Mouse (Mus musculus) layer of hippocampus, postnatal 25 days (tissue): ENCODE data around the gene Pygo2. TPM values are rescaled to one million over a fixed set of nuclear protein-coding genes. Genes with fewer than 3 reads are reported as not detected.
"Not testable (repeated sequence)": the region's sequence is repeated elsewhere in the genome, so short reads cannot be mapped to it uniquely, and the experiment has no call there.

Experiments
- DNase-seq, 2 experiments: peaks; one replicate each; pipeline ENCODE4 v3.0.0; 2022; ENCODE audit warnings: mixed read lengths in 2 of 2, low spot score in 1 of 2; ENCODE audit errors: extremely low spot score in 1 of 2
- total RNA-seq, 2 experiments: library from RNA; stranded (reverse); gene quantifications; 2 replicates each; pipeline ENCODE4 v1.2.3; 2021

The Pygo2 gene
- total RNA-seq, 2 experiments from 2014 or later, result 55.4 to 59.7 TPM

DNA sequence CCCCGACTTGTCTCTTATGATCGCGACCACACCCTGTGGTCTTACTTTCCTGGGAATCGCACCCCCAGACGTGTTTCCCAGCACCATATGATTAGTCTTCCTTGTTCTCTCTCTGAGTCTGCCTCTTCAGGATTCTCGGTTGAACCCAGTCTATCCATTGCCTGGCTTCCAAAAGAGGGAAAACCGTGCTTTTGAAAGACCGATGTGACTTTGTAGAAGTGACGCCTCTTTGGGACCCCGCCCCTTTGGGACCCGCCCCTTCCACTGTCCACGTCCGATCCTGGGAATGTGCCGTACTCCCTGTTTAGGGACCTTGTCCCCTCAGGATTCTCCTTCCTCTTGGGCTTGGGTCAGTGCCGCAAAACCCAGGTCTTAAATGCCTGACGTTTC is 11.2 kb upstream of the Pygo2 start:
- DNase-seq, result no peak

DNA sequence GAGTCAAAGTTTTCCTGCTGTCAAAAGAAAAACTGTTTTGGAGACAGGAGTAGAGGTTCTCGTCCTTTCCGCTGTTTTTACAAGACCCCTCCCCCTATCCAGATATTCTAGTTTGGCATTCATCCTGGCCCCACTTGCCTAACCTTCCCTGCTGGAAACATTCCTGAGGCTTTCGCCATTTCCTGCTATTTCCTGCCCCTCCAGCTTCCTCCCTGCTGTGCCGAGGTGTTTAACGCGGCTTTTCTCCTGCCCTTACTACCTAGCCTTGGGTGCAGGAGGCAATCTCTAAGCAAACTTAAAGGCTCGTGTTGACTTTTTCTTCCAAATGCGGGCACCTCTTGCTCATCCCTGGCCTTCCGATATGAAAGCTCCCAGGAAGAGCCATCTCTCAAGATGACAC is 10.4 kb upstream of the Pygo2 start:
- DNase-seq, result no peak

DNA sequence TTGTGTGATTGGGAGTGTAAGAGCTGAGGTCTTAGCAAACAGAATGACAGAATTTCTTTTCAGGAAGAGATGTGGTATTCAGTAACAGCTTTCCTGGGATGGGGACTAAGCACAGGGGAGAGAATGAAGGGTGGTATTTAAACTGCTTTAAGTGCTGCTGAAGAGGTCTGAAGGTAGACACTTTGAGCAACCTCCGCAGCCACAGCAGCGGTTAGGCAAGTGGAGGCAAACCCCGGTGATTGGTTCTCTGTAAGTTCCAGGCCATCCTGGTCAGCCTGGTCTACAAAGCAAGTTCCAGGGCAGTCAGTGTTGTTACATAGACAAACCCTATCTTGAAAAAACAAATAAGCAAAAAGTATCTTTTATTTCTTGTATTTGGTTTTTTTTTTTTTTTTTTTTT is 10.0 kb upstream of the Pygo2 start:
- no peak for DNase-seq

DNA sequence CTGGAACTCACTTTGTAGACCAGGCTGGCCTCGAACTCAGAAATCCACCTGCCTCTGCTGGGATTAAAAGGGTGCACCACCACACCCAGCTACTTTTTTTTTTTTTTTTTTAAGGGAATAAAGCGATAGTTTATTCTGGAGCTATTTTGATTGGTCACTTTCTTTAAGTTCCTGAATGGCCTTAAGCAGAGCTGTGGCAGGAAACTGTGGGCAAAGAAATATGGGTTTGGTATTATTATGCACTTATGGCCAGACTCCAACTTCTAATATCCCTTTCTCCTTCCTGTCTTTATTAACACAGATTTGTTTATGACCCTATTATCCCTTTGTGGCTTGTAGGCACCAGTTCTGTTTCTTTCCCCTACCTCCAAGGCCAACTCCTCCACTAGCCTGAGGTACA is 9.6 kb upstream of the Pygo2 start:
- DNase-seq, result no peak

DNA sequence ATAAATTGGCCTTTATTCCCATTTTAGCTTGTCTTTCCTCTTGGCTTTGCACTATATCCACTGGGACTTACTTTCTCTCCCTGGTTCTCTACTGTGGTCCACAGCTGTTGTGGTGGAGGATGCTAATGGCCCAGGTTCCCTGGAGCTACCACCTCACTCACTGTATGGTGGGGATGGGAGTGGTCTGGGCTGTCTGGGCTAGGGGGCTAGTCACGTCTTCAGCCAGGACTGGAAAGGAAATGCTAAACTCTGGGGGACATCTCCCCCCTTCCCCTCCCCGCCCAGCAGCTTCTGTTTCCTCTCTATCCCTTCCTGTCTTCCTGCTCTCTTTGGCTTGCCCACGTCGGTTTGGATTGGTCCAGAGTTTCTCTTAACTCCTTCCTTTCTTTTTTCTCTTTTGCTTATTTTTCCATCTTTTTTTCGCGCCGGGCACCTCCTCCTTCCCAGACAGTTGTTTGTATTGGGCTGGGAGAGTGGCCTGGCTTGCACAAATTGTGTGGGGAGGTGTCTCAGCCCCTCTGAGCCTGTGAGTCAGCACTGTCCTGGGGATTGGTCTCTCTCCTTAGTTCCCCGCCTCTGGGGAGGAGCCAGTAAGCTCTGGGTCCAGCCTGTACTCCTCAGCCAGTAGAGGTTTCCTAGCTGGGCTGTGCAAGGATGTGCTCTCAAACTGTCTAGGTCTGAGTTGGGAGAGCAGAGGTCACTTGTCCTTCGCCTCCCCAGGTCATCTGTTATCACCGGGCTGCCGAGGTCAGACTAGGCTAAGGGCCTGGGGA is 8.8 kb upstream of the Pygo2 start:
- peak; percentile 38 to 46 for DNase-seq

DNA sequence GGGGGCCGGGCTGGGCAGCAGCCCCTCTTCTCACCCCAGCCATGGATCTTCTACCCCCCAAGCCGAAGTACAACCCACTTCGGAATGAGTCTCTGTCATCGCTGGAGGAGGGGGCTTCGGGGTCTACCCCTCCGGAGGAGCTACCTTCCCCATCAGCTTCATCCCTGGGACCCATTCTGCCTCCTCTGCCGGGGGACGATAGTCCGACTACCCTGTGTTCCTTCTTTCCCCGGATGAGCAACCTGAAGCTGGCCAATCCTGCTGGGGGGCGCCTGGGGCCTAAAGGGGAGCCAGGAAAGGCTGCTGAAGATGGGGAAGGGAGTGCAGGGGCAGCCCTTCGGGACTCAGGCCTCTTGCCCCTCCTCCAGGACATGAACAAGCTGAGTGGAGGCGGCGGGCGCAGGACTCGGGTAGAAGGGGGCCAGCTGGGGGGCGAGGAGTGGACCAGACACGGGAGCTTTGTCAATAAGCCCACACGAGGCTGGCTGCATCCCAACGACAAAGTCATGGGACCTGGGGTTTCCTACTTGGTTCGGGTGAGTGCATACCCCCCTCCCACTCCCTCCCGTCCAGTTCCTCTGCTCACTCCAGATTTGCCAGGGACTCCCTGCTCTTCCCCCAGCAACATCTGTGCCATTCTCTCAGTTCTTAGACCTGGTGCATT is 8.1 kb upstream of the Pygo2 start:
- DNase-seq, result no peak

DNA sequence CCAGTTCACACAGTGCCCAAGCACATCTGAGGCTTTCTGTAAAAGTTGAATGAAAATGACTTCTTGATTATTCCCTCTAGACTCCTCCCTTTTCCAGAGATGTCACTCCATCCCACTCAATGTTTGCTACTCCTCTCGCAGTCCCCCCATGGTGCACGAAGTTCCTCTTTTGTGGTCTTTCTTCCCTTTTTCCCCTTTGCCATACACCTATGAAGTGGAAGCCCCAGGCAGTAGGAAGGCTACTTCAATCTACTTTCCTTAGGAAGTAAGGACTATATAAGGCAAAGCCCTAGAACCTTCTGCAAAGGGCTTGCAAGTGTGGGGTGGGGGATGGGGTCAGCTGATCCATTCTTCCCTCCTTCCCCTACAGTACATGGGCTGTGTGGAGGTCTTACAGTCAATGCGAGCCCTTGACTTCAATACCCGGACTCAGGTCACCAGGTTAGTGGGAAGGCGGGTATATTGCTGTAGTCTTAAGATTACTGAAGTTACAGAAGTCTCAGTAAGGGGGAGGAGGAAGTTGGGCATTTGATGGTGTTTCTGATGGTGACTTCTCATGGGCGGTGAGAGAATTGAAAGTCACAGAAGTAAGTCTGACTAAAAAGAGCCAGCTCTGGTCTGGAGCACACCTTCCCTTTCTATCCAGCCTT is 7.3 kb upstream of the Pygo2 start:
- no peak for DNase-seq

DNA sequence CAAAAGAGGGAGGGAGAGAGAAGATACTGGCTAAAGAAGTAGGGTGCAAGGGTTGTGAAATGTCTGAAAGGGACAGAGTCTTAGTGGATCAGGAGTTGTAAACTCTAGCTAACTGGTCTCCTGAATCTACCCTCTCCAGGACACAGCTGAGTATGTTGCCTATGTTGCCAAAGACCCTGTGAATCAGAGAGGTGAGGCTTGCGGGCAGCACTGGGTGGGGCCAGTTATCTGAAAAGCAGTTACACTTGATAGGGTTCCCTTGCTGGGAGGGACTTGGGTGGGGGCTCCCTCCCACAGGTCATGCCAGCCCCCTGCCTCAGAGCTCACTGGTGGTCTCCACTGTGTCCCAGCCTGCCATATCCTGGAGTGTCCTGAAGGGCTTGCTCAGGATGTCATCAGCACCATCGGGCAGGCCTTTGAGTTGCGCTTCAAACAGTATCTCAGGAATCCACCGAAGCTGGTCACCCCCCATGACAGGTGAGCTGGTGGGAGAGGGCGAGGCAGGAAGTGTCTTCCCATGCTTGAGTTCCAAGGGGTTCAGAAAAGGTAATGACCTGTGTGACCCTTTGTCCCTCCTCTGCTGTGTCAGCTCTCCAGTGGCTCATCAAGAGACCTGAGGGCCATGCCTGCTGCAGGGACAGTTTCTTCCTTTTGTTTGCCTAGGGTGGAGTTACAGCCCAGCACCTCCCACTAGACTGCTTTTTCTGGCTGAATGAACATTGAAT is 5.4 kb upstream of the Pygo2 start:
- DNase-seq, result no peak

DNA sequence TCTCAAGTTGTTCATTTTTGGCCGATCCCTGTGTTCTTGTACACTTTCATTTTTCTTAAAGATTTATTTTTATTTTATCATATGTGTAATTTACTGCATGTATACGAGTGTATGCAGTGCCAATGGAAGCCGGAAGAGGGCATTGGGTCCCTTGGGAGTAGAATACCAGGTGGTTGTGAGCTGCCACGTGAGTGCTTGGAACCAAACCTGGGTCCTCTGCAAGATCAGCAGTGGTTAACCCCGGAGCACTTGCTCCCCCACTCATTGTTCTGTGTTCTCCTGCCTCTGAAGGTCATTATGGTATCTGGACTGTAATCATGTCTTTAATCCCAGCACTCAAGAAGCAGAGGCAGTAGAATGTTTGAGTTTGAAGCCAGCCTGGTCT is 4.9 kb upstream of the Pygo2 start:
- DNase-seq, result no peak

DNA sequence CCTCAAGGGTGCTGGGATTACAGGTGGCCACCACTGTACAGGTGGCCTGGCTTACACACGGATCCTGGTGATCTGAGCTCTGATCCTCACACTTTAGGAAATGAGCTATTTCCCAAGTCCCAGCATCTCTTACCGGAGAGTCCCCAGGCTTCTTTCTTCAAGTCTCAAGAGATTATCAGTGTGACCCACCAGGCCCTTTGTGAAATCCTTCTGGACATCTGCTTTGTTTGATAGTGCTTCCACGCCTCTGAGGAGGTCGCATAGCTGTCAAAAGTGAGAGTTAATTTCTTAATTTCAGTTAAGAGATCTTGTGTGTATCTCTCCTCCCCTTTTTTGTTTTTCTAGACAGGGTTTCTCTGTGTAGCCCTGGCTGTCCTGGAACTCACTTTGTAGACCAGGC is 4.1 kb upstream of the Pygo2 start:
- no peak for DNase-seq

DNA sequence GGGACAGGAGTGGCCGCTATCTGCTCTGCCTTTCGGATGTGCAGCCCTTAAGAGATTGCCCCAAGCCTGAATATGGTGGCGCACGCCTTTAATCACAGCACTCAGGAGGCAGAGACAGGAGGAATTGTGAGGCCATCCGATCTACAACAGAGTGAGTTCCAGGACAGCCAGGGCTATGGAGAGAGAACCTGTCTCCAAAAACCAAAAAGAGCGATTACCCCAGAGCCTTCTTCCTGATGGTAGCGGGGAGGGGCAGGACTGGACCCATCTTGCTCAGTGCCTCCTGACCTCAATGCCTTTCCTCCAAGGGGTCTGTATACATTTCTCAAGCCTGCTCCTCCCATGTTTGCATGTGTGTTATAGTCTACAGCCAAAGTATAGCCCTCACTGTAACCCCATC is 993 bp upstream of the Pygo2 start:
- not testable (repeated sequence) for DNase-seq

DNA sequence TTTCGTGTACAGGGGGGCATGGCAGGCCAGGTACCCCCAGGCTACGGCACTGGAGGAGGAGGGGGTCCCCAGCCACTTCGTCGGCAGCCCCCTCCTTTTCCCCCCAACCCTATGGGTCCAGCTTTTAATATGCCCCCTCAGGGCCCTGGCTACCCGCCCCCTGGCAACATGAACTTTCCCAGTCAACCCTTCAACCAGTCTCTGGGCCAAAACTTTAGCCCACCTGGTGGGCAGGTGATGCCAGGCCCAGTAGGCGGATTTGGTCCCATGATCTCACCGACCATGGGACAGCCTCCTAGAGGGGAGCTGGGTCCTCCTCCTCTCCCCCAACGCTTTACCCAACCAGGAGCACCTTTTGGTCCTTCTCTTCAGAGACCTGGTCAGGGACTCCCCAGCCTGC is 2.6 kb downstream of the Pygo2 start:
- no peak for DNase-seq

DNA sequence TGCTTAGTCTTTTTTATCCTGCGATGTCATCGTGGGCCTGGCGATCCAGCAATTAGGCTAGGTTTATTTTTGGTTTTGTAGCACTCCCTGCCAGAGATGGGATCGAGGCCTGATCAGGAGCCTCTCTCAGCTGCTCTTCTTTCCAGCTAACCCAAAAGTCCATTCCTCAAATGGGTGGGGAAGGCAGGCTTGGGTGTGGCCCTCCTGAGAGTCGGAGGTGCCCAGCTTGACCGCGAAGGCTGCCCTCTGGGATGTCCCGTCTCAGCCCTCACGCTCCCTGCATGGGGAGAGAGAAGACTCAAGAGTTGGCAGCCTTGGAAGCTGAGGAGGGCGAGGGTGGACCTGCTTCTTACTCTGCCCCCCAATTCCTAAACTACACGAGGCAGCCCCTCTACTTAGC is 4.5 kb downstream of the Pygo2 start:
- no peak for DNase-seq

DNA sequence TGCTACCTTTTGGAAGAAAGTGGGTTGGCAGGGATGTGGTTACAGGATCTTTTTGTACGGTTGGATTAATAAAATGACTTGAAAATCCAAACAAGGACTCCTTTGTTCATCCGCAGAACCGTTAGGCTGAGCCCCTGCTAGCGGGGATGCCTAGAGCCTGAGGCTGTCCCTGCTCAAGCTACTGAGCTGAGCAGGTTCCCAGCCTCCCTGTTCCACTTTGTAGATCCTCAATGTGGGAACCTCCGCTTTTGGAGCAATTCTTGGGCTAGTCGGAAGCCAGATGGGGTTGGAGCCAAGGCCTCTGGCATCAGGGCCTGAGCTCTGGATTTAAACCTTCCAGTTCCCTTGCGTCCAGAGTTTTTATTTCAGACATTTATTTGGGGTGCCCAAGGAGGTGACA is 5.0 kb downstream of the Pygo2 start:
- no peak for DNase-seq

DNA sequence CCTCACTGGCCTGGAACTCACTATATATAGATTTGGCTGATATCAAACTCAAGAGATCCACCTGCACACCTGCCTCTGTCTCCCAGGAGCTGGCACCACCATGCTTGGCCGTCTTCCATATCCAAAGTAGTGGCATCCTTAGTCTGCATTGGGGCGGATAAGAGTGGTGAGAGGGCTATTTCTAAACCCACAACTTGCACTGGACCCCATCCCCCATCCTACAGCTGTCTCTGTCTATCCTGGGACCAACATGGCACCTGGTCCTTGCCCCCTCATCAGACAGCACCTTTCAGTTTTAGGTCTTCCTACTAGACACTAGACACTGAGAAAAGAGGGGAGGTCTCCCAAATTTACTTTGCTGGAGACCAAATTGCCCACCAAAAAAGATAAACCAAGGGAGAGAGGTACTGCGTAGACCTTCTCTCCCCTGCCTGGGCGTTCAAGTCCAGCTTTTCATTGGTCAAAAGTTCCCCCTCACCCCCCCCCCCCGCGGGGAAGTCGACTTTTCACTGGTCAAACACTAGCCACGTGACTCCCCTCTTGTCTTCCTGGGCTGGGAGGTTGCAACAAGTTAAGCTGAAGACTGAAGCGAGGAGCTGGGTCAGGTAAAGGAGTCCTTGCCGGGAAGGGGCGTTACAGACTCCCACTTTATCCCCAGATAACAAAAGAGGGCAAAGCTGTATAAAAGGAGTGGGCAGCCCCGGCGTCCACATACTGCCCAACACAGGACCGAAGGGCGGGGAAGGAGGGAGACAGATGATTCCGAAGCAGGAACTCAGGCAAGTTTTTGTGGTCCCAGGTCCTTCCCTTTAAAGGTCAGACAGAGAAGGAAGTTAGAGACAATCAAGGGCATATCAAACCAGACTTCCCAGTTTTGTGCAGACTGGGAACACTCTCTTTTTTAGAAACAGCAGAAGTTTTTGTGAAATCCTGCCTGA is 6.4 kb downstream of the Pygo2 start, which contains the start of gene Pbxip1:
Gene Pbxip1, plus strand, starts transcription at position 531 of the 938 bp plus-strand sequence.
- DNase-seq, result no peak

DNA sequence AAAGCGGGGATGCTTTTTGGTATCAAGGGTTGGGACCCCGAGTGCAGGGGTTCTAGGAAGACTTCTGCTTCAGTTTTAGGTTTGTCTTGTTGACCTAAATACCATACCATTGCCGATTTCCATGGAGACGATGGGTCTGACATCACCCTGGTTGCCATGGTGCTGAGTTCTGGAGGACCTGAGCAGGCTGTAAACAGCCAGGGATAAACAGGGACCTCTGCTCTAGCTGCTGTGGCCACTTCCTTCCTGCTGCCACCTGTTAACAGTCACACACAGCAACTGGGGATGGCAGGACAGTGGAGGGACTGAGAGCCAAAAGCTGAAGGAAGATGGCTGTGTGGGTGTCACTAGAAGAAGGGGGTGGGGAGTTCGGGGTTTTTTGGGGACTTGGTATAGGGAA is 7.3 kb downstream of the Pygo2 start:
- no peak for DNase-seq

DNA sequence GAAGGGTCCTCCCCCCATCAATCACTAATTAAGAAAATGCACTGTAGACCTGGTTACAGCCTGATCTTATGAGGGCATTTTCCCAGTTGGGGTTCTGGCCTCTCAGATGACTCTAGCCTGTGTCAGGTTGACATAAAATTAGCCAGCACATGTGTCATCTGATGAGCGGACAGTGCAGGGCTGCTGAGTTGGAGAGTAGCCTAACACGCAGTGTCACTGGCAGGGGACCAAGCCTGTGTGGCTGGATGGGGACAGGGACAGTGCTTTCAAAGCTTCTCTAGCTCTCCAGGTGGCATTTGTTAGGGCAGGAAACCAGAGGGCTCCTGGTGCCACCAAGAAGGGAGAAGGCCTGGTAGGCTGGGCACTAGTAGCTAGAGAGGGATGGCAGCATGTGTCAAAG is 10.7 kb downstream of the Pygo2 start:
- DNase-seq, result no peak

DNA sequence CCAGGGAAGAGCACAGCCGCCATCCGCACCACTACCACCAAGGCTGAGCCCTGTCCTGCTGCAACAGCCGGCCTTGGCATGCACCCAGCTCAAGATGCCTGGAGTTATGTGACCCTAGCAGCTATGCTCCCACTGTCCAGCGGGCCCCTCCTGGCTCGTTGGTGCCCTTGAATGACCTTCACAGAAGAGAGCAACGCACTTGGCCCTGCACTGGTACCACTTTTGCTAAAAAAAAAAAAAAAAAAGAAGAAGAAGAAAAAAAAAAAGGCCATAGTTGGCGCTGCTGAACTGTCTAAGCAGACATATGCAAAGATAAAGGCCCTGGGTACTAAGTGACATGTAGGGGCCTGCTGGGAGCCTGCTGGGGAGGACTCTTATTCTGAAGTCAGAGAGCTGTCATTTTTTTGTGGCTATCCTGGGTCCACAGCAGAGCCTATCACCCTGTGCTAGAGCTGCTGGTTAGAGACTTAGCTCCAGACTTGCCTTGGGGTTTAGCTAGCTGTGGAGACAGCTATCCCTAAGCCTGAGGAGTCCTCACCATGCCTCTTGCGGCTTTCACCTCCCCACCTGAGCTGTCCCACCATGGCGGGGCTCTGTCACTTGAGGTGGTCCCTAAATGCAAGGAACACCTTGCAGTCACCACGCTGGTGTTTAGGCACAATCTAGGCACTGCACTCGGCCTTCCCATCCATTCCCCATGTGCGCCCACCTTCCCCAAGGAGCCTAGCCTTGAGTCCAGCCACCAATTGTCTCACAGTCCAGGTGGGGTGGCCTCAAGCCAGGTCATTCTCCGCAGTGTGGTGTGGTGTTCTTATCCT is 18.9 kb downstream of the Pygo2 start:
- DNase-seq, result no peak

DNA sequence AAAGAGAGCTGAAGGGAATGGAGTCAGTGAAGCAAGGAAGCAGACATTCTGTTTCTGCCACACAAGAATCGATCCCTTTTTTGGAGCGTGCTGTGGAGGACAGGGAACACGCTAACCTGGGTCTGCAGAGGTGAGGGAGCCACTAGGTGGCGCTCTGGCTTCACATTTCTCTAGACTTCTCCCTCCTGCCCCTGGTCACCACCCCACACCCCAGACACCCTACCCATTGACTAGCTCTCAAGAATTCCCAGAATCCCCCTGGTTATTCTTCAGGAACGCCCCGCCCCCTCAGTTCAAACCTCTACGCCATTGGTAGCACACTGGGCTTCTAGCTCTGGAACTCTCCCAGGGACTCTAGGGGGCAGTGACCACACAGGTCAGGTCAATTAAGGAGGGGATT is 19.5 kb downstream of the Pygo2 start:
- peak; percentile 74 to 85 for DNase-seq
